Mouse (Mus musculus): ENCODE measurements at regions not wholly inside any gene's neighbourhood (a gene's known extent, or its start where the extent isn't known, plus 50 kb on each side); places are given as distances from the start of the nearest gene placed in this dataset.

DNA sequence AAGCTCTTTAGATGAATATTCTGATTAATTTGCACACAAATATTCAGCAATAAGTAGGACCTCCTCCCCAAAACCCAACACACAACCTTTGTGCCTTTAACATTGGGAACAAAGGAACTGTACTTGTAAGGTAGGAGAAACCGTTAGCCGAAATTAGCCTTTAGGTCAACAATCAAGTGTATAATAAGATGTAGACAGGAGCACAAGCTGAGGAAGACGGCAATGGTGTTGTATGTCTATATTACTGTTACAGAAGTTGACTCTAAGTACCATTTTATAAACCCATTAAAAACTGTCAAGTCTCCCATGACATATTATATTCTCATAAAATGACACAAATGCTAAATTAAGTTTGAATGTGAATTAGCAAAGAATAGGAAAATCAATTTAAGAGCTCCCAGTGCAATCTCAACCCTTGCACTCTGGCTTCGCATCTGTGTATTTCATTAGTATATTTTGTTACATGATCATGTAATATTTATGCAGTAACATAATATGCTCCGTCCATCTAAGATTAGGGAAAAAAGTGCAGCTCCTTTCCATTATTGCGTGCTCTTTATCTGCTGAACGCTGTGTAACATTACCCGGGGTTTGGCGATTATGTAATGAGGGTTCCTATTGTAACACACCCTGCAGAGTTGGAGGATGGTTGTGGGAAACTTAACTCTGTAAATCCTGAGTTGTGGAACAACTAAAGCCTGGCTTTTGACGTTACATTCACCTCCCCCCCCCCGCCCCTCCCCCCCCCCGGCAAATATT is 510.3 kb upstream of the Cited2 start:
- ATAC-seq (ENCODE audit: insufficient number of reproducible peaks, low FRiP score, low TSS enrichment, low read depth): peak; percentile 81
- no peaks in the 10 kb centered on the region for H3K36me3 ChIP-seq
- H3K27me3 ChIP-seq: no peaks in the 10 kb centered on the region
- peak overlapping the region; percentile 8; the same call in 1 of the 2 replicates for H3K4me3 ChIP-seq (replicated peaks)
- H3K9me3 ChIP-seq (replicated peaks): no peaks in the 10 kb centered on the region
- H3K9ac ChIP-seq: no peak overlapping the region
- H3K4me1 ChIP-seq: peaks cover 5% of the 10 kb centered on the region
- peak overlapping the region; percentile 4; the same call in 1 of the 2 replicates for H3K4me2 ChIP-seq (replicated peaks)
- H3K27ac ChIP-seq (replicated peaks): 0 out of 2 replicates have a peak overlapping the region, but pooled peaks have one; percentile 28
- WGBS: 17% methylated on average over 12 of the region's 12 CpGs

DNA sequence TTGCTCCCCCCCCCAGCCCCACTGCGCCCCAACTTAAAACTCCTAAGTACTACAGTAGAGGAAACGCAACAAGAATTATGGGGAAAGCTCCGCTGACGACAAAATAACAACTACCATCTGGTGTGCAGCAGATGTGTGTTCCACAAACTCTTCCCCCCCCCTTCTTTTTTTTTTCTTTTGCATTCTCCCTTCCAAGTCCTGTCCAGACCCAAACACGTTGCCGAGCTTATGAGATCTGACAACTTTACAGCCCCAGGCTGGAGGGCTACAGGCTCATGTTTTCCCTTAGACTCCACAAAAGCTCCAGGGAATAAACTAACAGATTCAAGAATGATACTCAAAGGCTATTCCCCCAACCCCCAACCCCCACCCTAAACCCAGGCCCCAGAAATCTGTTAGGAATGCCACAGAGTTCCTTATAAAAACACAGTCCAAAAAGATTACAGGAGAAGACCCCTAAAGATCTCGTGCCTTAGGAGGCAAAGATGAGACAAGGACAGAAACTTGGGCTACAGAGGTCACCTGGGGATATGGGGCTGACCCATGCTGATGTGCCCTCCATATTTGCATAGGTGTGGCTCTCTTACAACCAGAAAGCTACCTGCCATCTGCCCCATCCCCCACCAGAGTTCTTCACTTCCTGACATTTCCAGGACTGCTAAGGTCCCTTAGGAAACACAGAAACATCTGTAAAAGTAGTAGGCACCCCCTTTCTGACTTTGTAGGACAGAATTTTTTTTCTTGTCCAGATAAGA is 509.5 kb upstream of the Cited2 start:
- Histone ChIP-seq H3K4me2 (replicated peaks) (peak overlapping the region; percentile 4; the same call in 1 of the 2 replicates), H3K36me3 (no peaks in the 10 kb centered on the region), H3K9ac (no peak overlapping the region), H3K4me3 (replicated peaks) (peak overlapping the region; percentile 8; the same call in 1 of the 2 replicates), H3K4me1 (peaks cover 5% of the 10 kb centered on the region), H3K9me3 (replicated peaks) (no peaks in the 10 kb centered on the region), H3K27me3 (no peaks in the 10 kb centered on the region), H3K27ac (replicated peaks) (peak overlapping the region; percentile 44)
- 8% methylated on average over 5 of the region's 7 CpGs for WGBS
- peak; percentile 75 for ATAC-seq (ENCODE audit: insufficient number of reproducible peaks, low FRiP score, low TSS enrichment, low read depth)

DNA sequence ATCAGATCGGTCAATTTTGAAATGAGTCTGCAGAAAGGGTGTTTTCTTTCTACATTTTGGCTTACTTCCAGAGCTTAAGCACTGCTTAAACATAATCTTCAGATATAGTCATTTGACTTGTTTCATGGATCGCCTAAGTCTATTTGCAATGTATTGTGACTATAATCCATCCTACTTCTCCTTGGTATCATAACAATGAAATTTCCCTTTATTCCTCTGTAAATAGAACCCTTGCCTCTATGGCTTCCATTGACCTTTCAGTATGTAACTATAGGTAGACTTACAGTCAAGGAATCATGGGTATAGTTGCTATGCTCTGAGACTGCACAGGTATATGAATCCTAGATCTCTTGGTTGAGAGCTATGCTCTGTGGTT is 509.0 kb upstream of the Cited2 start:
- Histone ChIP-seq H3K4me2 (replicated peaks) (no peak overlapping the region), H3K9ac (no peak overlapping the region), H3K9me3 (replicated peaks) (no peaks in the 10 kb centered on the region), H3K4me3 (replicated peaks) (no peak overlapping the region), H3K27me3 (no peaks in the 10 kb centered on the region), H3K4me1 (peaks cover 5% of the 10 kb centered on the region), H3K27ac (replicated peaks) (no peak overlapping the region; the same call in 1 of the 2 replicates), H3K36me3 (no peaks in the 10 kb centered on the region)
- ATAC-seq (ENCODE audit: insufficient number of reproducible peaks, low FRiP score, low TSS enrichment, low read depth): no peak
- WGBS: 35% methylated on average over 2 of the region's 2 CpGs

GRCm38 (mm10) chr10:17215029-17215428 is 508.0 kb upstream of the Cited2 start:
- H3K9me3 ChIP-seq (replicated peaks): no peaks in the 10 kb centered on the region
- no peak overlapping the region for H3K9ac ChIP-seq
- no peak for ATAC-seq (ENCODE audit: insufficient number of reproducible peaks, low FRiP score, low TSS enrichment, low read depth)
- H3K4me3 ChIP-seq (replicated peaks): no peak overlapping the region
- H3K4me2 ChIP-seq (replicated peaks): no peak overlapping the region
- no peaks in the 10 kb centered on the region for H3K27me3 ChIP-seq
- no peaks in the 10 kb centered on the region for H3K36me3 ChIP-seq
- WGBS: 30% methylated on average over 3 of the region's 3 CpGs
- no peak overlapping the region for H3K27ac ChIP-seq (replicated peaks)
- peaks cover 5% of the 10 kb centered on the region for H3K4me1 ChIP-seq

- no peaks in the 10 kb centered on the region for H3K9me3 ChIP-seq (replicated peaks)
- H3K4me1 ChIP-seq: no peaks in the 10 kb centered on the region
- no peak overlapping the region for H3K4me2 ChIP-seq (replicated peaks)
- H3K9ac ChIP-seq: no peak overlapping the region
- no peak for ATAC-seq (ENCODE audit: insufficient number of reproducible peaks, low FRiP score, low TSS enrichment, low read depth)
- H3K4me3 ChIP-seq (replicated peaks): no peak overlapping the region
- no peaks in the 10 kb centered on the region for H3K36me3 ChIP-seq
- 52% methylated on average over 2 of the region's 2 CpGs for WGBS
- no peak overlapping the region for H3K27ac ChIP-seq (replicated peaks)
- no peaks in the 10 kb centered on the region for H3K27me3 ChIP-seq
These were observed 501.5 kb upstream of the Cited2 start for GRCm38 (mm10) chr10:17221495-17221894.

DNA sequence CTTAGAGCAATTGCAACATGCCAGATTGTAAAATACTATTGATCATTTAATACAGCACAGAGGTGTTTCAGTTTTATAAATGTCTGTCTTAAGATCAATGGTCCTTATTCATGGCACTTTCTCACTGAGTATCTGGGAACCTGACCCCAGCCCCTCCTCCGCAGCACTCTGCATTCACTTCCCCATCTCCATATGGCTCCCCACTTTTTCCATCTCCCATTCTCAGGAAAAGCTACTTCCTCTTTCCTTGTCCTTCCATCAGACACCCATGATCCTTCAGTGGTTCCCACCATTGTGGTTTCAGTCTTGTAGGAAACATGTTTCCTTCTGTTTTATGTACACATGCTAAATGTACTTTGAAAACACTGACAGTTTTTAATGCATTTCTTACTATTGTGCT is 497.3 kb upstream of the Cited2 start:
- no peaks in the 10 kb centered on the region for H3K9me3 ChIP-seq (replicated peaks)
- H3K4me2 ChIP-seq (replicated peaks): no peak overlapping the region
- ATAC-seq (ENCODE audit: insufficient number of reproducible peaks, low FRiP score, low TSS enrichment, low read depth): no peak
- H3K4me1 ChIP-seq: peaks cover 8% of the 10 kb centered on the region
- H3K27ac ChIP-seq (replicated peaks): no peak overlapping the region
- H3K27me3 ChIP-seq: no peaks in the 10 kb centered on the region
- H3K4me3 ChIP-seq (replicated peaks): no peak overlapping the region
- no peaks in the 10 kb centered on the region for H3K36me3 ChIP-seq
- 86% methylated on average over 1 of the region's 1 CpGs for WGBS
- H3K9ac ChIP-seq: no peak overlapping the region

GRCm38 (mm10) chr10:17230040-17230818 is 492.8 kb upstream of the Cited2 start:
- H3K36me3 ChIP-seq: no peaks in the 10 kb centered on the region
- H3K9me3 ChIP-seq (replicated peaks): no peaks in the 10 kb centered on the region
- H3K9ac ChIP-seq: no peak overlapping the region
- peaks cover 8% of the 10 kb centered on the region for H3K4me1 ChIP-seq
- H3K4me3 ChIP-seq (replicated peaks): no peak overlapping the region
- ATAC-seq (ENCODE audit: insufficient number of reproducible peaks, low FRiP score, low TSS enrichment, low read depth): no peak
- H3K4me2 ChIP-seq (replicated peaks): peak overlapping the region; percentile 27
- 11% methylated on average over 16 of the region's 16 CpGs for WGBS
- H3K27ac ChIP-seq (replicated peaks): no peak overlapping the region
- no peaks in the 10 kb centered on the region for H3K27me3 ChIP-seq

GRCm38 (mm10) chr10:17235955-17236650 is 486.9 kb upstream of the Cited2 start:
- H3K4me1 ChIP-seq: no peaks in the 10 kb centered on the region; the same call in 1 of the 2 replicates
- H3K9ac ChIP-seq: no peak overlapping the region
- no peaks in the 10 kb centered on the region for H3K27me3 ChIP-seq
- ATAC-seq (ENCODE audit: insufficient number of reproducible peaks, low FRiP score, low TSS enrichment, low read depth): no peak
- 40% methylated on average over 10 of the region's 10 CpGs for WGBS
- no peak overlapping the region for H3K27ac ChIP-seq (replicated peaks)
- no peaks in the 10 kb centered on the region for H3K9me3 ChIP-seq (replicated peaks)
- no peaks in the 10 kb centered on the region for H3K36me3 ChIP-seq
- H3K4me2 ChIP-seq (replicated peaks): no peak overlapping the region
- H3K4me3 ChIP-seq (replicated peaks): no peak overlapping the region

DNA sequence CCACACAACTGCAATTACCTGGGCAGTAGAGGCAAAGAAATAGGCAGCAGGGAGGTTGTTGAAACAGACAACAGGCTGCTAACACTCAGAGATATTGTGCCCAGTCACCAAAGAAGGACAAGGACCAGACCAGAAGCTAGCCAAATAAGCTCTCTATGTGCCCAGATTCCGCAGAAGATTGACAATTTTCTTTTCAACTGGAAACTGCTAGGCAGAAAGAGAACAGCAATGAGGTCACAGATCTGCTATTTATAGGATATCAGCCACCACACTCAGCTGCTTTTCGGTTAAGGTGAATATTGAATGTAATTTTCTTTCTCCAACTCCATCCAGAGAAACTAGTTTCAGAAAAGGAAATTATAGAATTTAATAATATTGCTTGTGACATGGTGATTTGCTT is 486.3 kb upstream of the Cited2 start:
- Histone ChIP-seq H3K36me3 (no peaks in the 10 kb centered on the region), H3K9me3 (replicated peaks) (no peaks in the 10 kb centered on the region), H3K4me2 (replicated peaks) (no peak overlapping the region), H3K9ac (no peak overlapping the region), H3K4me3 (replicated peaks) (no peak overlapping the region), H3K27me3 (no peaks in the 10 kb centered on the region), H3K27ac (replicated peaks) (no peak overlapping the region), H3K4me1 (no peaks in the 10 kb centered on the region; the same call in 1 of the 2 replicates)
- 50% methylated on average over 2 of the region's 2 CpGs for WGBS
- no peak for ATAC-seq (ENCODE audit: insufficient number of reproducible peaks, low FRiP score, low TSS enrichment, low read depth)

DNA sequence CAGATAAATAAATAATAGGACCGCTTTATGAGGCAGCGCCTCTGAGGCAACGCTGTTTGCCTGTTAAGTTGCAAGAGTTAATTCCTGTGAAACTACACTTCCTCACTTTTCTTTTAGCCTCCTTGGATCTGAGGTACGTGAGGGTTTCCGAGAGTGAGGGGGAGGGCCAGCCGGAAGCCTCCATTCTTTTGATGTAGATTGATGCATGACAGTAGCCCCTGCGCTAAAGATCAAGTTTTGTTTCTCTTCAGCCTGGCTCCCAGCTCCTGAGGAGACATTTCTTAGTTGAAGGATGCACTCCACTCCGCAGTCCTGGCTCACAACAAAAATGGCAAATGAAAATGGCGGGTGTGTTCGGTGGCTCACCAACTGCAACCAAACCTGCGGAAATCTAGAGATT is 485.6 kb upstream of the Cited2 start:
- no peak for ATAC-seq (ENCODE audit: insufficient number of reproducible peaks, low FRiP score, low TSS enrichment, low read depth)
- Histone ChIP-seq H3K4me2 (replicated peaks) (no peak overlapping the region), H3K27ac (replicated peaks) (no peak overlapping the region), H3K36me3 (no peaks in the 10 kb centered on the region), H3K4me3 (replicated peaks) (no peak overlapping the region), H3K4me1 (no peaks in the 10 kb centered on the region; the same call in 1 of the 2 replicates), H3K27me3 (no peaks in the 10 kb centered on the region), H3K9ac (no peak overlapping the region), H3K9me3 (replicated peaks) (no peaks in the 10 kb centered on the region)
- 45% methylated on average over 11 of the region's 11 CpGs for WGBS
